Comparison of ENCODE assay signal across 8 mouse cellular contexts in the genomic region with DNA sequence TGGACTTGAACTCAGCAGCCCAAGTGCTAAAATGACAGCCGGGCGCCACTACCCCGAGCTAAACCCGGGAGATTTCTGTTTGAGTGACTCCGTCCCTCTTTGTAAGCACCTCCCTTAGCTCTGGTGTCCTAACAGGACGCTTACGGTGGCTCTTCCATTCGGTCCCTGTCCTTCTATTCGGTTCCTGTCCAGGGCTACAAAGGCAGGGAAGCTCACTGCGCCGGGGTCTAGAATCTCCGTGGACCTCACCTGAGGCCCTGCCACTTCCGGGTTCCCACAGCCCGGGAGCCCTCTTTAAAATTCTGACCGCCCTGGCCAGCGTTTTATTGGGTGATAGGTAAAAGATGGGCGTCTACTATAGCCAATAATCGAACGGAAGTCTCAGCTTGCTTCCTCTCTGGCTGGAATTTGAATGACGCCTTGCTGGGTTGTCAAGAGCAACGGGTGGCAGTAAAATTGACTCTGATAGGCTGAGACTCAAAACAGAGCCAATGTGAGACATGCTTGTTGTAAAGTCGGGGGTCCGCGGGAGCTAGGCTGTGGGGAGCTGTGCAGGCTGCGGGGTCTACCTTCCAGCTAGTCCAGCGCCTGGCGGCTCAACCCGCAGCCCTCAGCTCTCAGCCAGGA. TPM values are rescaled to one million over a fixed set of nuclear protein-coding genes. Genes with fewer than 3 reads are reported as not detected.
DNase-seq lines count a peak whose midpoint lies in the region; ATAC-seq lines count a peak whose summit lies in the region.

TSS of gene Faap24 (minus strand) at position 295 of the 627 bp plus-strand sequence.
TSS of gene Cep89 (plus strand) at position 494 of the 627 bp plus-strand sequence.

- under 1% methylated on average over 28 of the region's 28 CpGs for WGBS in hindbrain, embryonic 11.5 days

- peak within 1 kb of the TSS; percentile 74 for H3K4me3 ChIP-seq in hindbrain, embryonic 11.5 days (ENCODE audit: low read depth, low read length)

- H3K9ac ChIP-seq in hindbrain, embryonic 11.5 days (ENCODE audit: low read depth, low read length), result peak within 1 kb of the TSS; percentile 66

- no peaks in the 10 kb centered on the region for H3K9me3 ChIP-seq in hindbrain, embryonic 11.5 days (ENCODE audit: control insufficient read depth, low read length)

- H3K4me2 ChIP-seq in hindbrain, embryonic 11.5 days (replicated peaks; ENCODE audit: low read depth, low read length), result peak within 1 kb of the TSS; percentile 68

- ATAC-seq in hindbrain, embryonic 11.5 days (ENCODE audit: low FRiP score), result peak; percentile 99

- H3K36me3 ChIP-seq in hindbrain, embryonic 11.5 days (ENCODE audit: control insufficient read depth, insufficient read depth, low read length), result peaks cover 12% of the 10 kb centered on the region

- H3K27ac ChIP-seq in hindbrain, embryonic 11.5 days (ENCODE audit: low read depth, low read length), result 0 out of 2 replicates have a peak within 1 kb of the TSS, but pooled peaks have one; percentile 30

- no peaks in the 10 kb centered on the region for H3K27me3 ChIP-seq in hindbrain, embryonic 11.5 days (ENCODE audit: control insufficient read depth, insufficient read depth, low read length)

- peaks cover 9% of the 10 kb centered on the region for H3K4me1 ChIP-seq in hindbrain, embryonic 11.5 days (replicated peaks; ENCODE audit: control insufficient read depth, insufficient read depth, low read length)

- DNase-seq in Muller cell, postnatal 12 days (ENCODE audit: inconsistent ontology term), result peak; percentile 99
- DNase-seq in cerebellum, adult 9-11 months, result peak; percentile 98
- peak; percentile 98 to 99 for DNase-seq in frontal cortex, adult 2 months (ENCODE audit: extremely low spot score in 1 of 2, low spot score in 1 of 2)
- peak; percentile 99 for DNase-seq in hindbrain, embryonic 11.5 days (ENCODE audit: low spot score)
- DNase-seq in layer of hippocampus, postnatal 10 days (ENCODE audit: low spot score in 2 of 2), result peak; percentile 98 to 99
- DNase-seq in lung, postnatal 10 days, result peak; percentile 97
- DNase-seq in ovary, postnatal 36 days (ENCODE audit: low spot score), result peak; percentile 88
- DNase-seq in thymus, postnatal 25 days, result peak; percentile 97

RNA-seq across cellular contexts. Expression of gene Faap24, which starts in this region (rescaled TPM):
- polyA plus RNA-seq in frontal cortex, adult 2 months (2012; rRNA removed), result 5.5 and 5.6 TPM in 2 replicates
- 23.6 and 24.8 TPM in 2 replicates for polyA plus RNA-seq in hindbrain, embryonic 11.5 days (2014; fragmentation: Nextera tagmentation; extraction: Ambion mirVana)
- 1 to 10 TPM; 7.4 to 8.5 TPM for total RNA-seq in layer of hippocampus, postnatal 10 days (2021)

RNA-seq across cellular contexts. Expression of gene Cep89, which starts in this region (rescaled TPM):
- 24.0 and 27.2 TPM in 2 replicates for polyA plus RNA-seq in frontal cortex, adult 2 months (2012; rRNA removed)
- 35.2 and 41.7 TPM in 2 replicates for polyA plus RNA-seq in hindbrain, embryonic 11.5 days (2014; fragmentation: Nextera tagmentation; extraction: Ambion mirVana)
- 10 to 100 TPM; 24.5 to 25.7 TPM for total RNA-seq in layer of hippocampus, postnatal 10 days (2021)

Comparison
In these comparisons a context has a peak if more than half of its experiments do, and no peak if none do; other contexts are left out.
1. Peak in every context shown above with its lines: DNase-seq, ATAC-seq, H3K4me3 ChIP-seq and H3K27ac ChIP-seq.